Mouse (Mus musculus): Measurements from ENCODE around the gene Rrp15. TPM values are rescaled to one million over a fixed set of nuclear protein-coding genes. Genes with fewer than 3 reads are reported as not detected.

Rrp15 gene
- polyA plus RNA-seq, 1 experiment from 2014 or later, result 86.3 TPM

- no peaks in the 10 kb centered on the region for H3K9me3 ChIP-seq
- H3K4me1 ChIP-seq, result no peaks in the 10 kb centered on the region
- H3K27ac ChIP-seq, result no peak overlapping the region
- WGBS, result 95% methylated on average over 8 of the region's 8 CpGs
- peaks cover 50% of the 10 kb centered on the region for H3K36me3 ChIP-seq
- no peak overlapping the region for H3K4me3 ChIP-seq
- H3K27me3 ChIP-seq (ENCODE audit: insufficient read depth, poor library complexity, severe bottlenecking), result no peaks in the 10 kb centered on the region
- no peak for DNase-seq (ENCODE audit: low spot score)
Observed at GRCm38 (mm10) chr1:186733052-186733451, 16.1 kb downstream of the Rrp15 start.

- H3K36me3 ChIP-seq, result peaks cover 9% of the 10 kb centered on the region; the same call in 1 of the 2 replicates
Observed at GRCm38 (mm10) chr1:186728778-186729177, 20.4 kb downstream of the Rrp15 start.

GRCm38 (mm10) chr1:186726117-186726516 lies 23.0 kb downstream of the Rrp15 start:
- no peak for DNase-seq (ENCODE audit: low spot score)
- 89% methylated on average over 7 of the region's 7 CpGs for WGBS
- Histone ChIP-seq H3K27me3 (ENCODE audit: insufficient read depth, poor library complexity, severe bottlenecking) (no peaks in the 10 kb centered on the region), H3K4me1 (no peaks in the 10 kb centered on the region), H3K36me3 (peaks cover 6% of the 10 kb centered on the region; the same call in 1 of the 2 replicates), H3K4me3 (no peak overlapping the region), H3K27ac (no peak overlapping the region), H3K9me3 (no peaks in the 10 kb centered on the region)

More at GRCm38 (mm10) chr1:186728778-186729177, 20.4 kb downstream of the Rrp15 start:
- Histone ChIP-seq H3K4me3 (no peak overlapping the region), H3K4me1 (no peaks in the 10 kb centered on the region), H3K27ac (no peak overlapping the region), H3K27me3 (ENCODE audit: insufficient read depth, poor library complexity, severe bottlenecking) (no peaks in the 10 kb centered on the region), H3K9me3 (no peaks in the 10 kb centered on the region)
- DNase-seq (ENCODE audit: low spot score), result no peak
- WGBS, result 70% methylated on average over 4 of the region's 4 CpGs

DNA sequence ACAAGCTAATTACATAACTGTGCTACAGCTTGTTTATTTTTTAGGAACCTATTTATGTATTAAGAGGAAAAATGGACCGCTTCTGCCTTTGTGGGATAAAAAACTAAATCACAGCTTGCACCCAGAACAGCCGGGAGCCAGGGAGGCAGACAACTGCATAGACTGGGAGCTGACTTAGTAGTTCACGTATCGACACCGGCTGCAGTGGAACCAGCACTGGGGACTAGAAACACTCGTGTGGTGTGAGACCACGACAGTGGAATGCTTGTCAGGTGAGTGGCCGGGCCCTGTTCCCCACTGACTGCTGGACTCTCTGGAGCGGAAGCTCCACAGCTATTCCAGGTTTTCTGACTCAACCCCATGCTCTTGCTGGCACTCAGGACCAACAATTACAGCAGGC lies 26.9 kb downstream of the Rrp15 start:
- peaks cover 29% of the 10 kb centered on the region for H3K36me3 ChIP-seq
- no peaks in the 10 kb centered on the region for H3K27me3 ChIP-seq (ENCODE audit: insufficient read depth, poor library complexity, severe bottlenecking)
- no peak for DNase-seq (ENCODE audit: low spot score)
- H3K4me1 ChIP-seq, result no peaks in the 10 kb centered on the region
- H3K4me3 ChIP-seq, result no peak overlapping the region
- H3K9me3 ChIP-seq, result no peaks in the 10 kb centered on the region
- H3K27ac ChIP-seq, result no peak overlapping the region
- 82% methylated on average over 9 of the region's 9 CpGs for WGBS

DNA sequence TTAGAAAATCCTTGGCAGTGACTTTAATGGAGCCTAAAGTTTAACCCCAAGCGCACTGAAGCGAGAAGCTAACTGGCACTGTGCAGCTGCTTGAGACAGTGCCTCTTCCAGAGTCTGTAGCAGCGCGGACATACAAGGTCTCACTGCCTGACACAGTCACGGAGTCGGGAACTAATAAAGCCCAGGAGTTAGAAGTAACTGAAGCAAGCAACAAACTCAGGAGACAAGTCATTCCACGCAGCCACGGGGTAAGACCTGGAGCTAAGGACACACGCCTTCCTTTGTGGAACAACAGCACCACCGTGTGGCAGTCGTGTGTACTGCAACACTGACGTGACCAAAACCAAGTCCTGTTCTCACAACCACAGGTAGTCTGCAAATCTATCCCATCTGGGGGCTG lies 27.3 kb downstream of the Rrp15 start:
- peaks cover 34% of the 10 kb centered on the region for H3K36me3 ChIP-seq

GRCm38 (mm10) chr1:186721166-186721565 lies 28.0 kb downstream of the Rrp15 start:
- Histone ChIP-seq H3K36me3 (peaks cover 39% of the 10 kb centered on the region), H3K9me3 (no peaks in the 10 kb centered on the region)
- WGBS, result 95% methylated on average over 11 of the region's 11 CpGs

More for the DNA sequence above, 27.3 kb downstream of the Rrp15 start:
- no peak overlapping the region for H3K27ac ChIP-seq
- H3K4me1 ChIP-seq, result no peaks in the 10 kb centered on the region
- no peaks in the 10 kb centered on the region for H3K27me3 ChIP-seq (ENCODE audit: insufficient read depth, poor library complexity, severe bottlenecking)
- 36% methylated on average over 12 of the region's 12 CpGs for WGBS
- H3K9me3 ChIP-seq, result no peaks in the 10 kb centered on the region
- DNase-seq (ENCODE audit: low spot score), result peak; percentile 88
- no peak overlapping the region for H3K4me3 ChIP-seq

GRCm38 (mm10) chr1:186719708-186720107 lies 29.4 kb downstream of the Rrp15 start:
- Histone ChIP-seq H3K4me3 (no peak overlapping the region), H3K4me1 (no peaks in the 10 kb centered on the region), H3K36me3 (peaks cover 43% of the 10 kb centered on the region), H3K9me3 (no peaks in the 10 kb centered on the region), H3K27me3 (ENCODE audit: insufficient read depth, poor library complexity, severe bottlenecking) (no peaks in the 10 kb centered on the region), H3K27ac (no peak overlapping the region)
- 91% methylated on average over 9 of the region's 9 CpGs for WGBS
- no peak for DNase-seq (ENCODE audit: low spot score)

More at GRCm38 (mm10) chr1:186721166-186721565, 28.0 kb downstream of the Rrp15 start:
- H3K4me1 ChIP-seq, result no peaks in the 10 kb centered on the region
- H3K27me3 ChIP-seq (ENCODE audit: insufficient read depth, poor library complexity, severe bottlenecking), result no peaks in the 10 kb centered on the region
- no peak overlapping the region for H3K4me3 ChIP-seq
- H3K27ac ChIP-seq, result no peak overlapping the region
- DNase-seq (ENCODE audit: low spot score), result no peak

DNA sequence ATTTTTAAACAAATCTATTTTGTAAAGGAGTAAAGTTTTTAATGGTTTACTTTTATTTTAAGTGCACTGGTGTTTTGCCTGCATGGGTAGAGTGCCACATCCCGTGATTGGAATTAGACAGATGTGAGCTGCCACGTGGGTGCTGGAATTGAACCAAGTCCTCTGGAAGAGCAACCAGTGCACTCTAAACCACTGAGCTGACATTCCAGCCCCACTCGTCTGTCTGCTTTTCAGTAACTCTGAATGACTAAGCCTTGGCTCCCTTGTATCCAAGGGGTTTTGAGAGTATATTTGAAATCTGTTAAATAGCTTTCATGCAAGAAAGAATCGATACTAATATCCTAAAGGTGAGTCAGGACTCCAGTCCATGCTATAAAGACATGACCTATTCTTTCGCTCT lies 30.3 kb downstream of the Rrp15 start:
- Histone ChIP-seq H3K36me3 (peaks cover 43% of the 10 kb centered on the region), H3K27ac (no peak overlapping the region), H3K4me1 (no peaks in the 10 kb centered on the region), H3K4me3 (no peak overlapping the region), H3K27me3 (ENCODE audit: insufficient read depth, poor library complexity, severe bottlenecking) (no peaks in the 10 kb centered on the region), H3K9me3 (no peaks in the 10 kb centered on the region)
- DNase-seq (ENCODE audit: low spot score), result no peak
- 86% methylated on average over 5 of the region's 5 CpGs for WGBS

DNA sequence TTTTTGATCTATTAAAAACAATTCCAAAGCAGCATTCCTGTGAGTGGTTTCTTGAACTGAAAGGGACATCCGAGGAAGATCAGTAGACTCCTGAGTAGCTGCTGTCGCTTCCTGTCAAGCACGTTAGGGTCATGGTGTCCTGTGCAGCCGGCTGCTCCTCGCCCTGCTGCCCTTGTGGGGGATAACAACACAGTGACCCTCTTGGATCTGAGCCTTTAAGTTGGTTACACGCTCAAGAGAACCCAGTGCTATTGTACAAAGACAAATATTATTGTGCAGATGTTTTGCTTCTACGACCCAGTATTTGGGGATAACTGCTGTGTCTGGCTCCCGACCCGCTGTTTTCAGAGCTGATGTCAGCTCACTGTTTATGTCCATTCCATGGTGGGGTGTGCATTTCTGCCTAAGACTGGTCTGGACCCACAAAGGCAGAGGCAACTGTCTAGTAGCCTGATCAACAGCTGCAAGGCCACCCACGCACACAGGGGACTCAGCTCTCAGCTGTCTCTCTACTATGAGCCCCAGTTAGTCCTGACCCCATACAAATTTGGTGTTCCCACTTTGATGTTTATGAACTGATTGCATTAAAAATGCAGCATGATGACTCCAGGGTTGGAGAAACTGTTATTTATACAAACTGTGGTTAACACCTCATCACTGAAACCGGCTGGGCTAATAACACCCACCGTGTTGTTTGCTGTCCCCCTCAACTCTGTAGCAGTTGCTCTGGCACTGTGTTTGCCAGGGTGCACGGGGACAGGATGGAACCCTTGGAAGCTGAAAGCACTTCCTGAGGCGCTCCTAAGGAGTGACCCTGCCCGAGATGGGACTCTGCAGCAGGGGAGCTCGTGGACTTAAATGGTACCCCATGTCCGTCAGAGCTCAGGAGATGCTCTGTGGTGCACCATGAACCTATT lies 33.9 kb downstream of the Rrp15 start:
- 82% methylated on average over 17 of the region's 17 CpGs for WGBS
- Histone ChIP-seq H3K36me3 (peaks cover 32% of the 10 kb centered on the region), H3K9me3 (no peaks in the 10 kb centered on the region), H3K27me3 (ENCODE audit: insufficient read depth, poor library complexity, severe bottlenecking) (no peaks in the 10 kb centered on the region), H3K27ac (no peak overlapping the region), H3K4me1 (no peaks in the 10 kb centered on the region), H3K4me3 (no peak overlapping the region)
- no peak for DNase-seq (ENCODE audit: low spot score)

- Histone ChIP-seq H3K27ac (no peak overlapping the region), H3K36me3 (peaks cover 23% of the 10 kb centered on the region), H3K4me1 (0 out of 2 replicates have a peak, but pooled peaks cover 3% of the 10 kb centered on the region), H3K27me3 (ENCODE audit: insufficient read depth, poor library complexity, severe bottlenecking) (no peaks in the 10 kb centered on the region), H3K9me3 (no peaks in the 10 kb centered on the region), H3K4me3 (no peak overlapping the region)
- DNase-seq (ENCODE audit: low spot score), result no peak
- WGBS, result 84% methylated on average over 4 of the region's 4 CpGs
Observed at GRCm38 (mm10) chr1:186714215-186714614, 34.9 kb downstream of the Rrp15 start.

- no peak overlapping the region for H3K27ac ChIP-seq
- 0 out of 2 replicates have a peak, but pooled peaks cover 3% of the 10 kb centered on the region for H3K4me1 ChIP-seq
- H3K9me3 ChIP-seq, result no peaks in the 10 kb centered on the region
- no peaks in the 10 kb centered on the region for H3K27me3 ChIP-seq (ENCODE audit: insufficient read depth, poor library complexity, severe bottlenecking)
- no peak overlapping the region for H3K4me3 ChIP-seq
- 3% methylated on average over 3 of the region's 3 CpGs for WGBS
- peaks cover 20% of the 10 kb centered on the region for H3K36me3 ChIP-seq
- no peak for DNase-seq (ENCODE audit: low spot score)
Observed at GRCm38 (mm10) chr1:186712802-186713471, 36.2 kb downstream of the Rrp15 start.

- H3K4me3 ChIP-seq, result peak within 1 kb of the TSS; percentile 77
- peak; percentile 79 for DNase-seq (ENCODE audit: low spot score)
- H3K9me3 ChIP-seq, result no peaks in the 10 kb centered on the region
- no peaks in the 10 kb centered on the region for H3K36me3 ChIP-seq
- peaks cover 16% of the 10 kb centered on the region for H3K4me1 ChIP-seq
- WGBS, result 1% methylated on average over 12 of the region's 12 CpGs
- no peaks in the 10 kb centered on the region for H3K27me3 ChIP-seq (ENCODE audit: insufficient read depth, poor library complexity, severe bottlenecking)
- H3K27ac ChIP-seq, result peak within 1 kb of the TSS; percentile 89
Observed at GRCm38 (mm10) chr1:186705915-186706248, 43.3 kb downstream of the Rrp15 start, which contains the start of gene Tgfb2. Gene Tgfb2 (minus strand): TSS chr1:186705989.

Data from heart, embryonic 10.5 days (tissue).